Mouse (Mus musculus) brain, embryonic 14.5 days (tissue): ENCODE results near the gene Crocc2.

Source experiments
- CTCF ChIP-seq: fragments of 200-500 bp; IDR thresholded peaks from 2 replicates; pipeline ENCODE4 v1.5.1; 2012; ENCODE audit warnings: inconsistent platforms, mild to moderate bottlenecking, moderate library complexity, borderline replicate concordance; ENCODE audit not compliant: insufficient read depth, insufficient read length; ENCODE audit errors: extremely low read depth
- POLR2A ChIP-seq: fragments of 200-500 bp; IDR thresholded peaks from 2 replicates; pipeline ENCODE4 v1.6.1; 2012; ENCODE audit warnings: mild to moderate bottlenecking, inconsistent platforms, borderline replicate concordance; ENCODE audit not compliant: poor library complexity, insufficient read depth, insufficient read length, severe bottlenecking; ENCODE audit errors: extremely low read depth

DNA sequence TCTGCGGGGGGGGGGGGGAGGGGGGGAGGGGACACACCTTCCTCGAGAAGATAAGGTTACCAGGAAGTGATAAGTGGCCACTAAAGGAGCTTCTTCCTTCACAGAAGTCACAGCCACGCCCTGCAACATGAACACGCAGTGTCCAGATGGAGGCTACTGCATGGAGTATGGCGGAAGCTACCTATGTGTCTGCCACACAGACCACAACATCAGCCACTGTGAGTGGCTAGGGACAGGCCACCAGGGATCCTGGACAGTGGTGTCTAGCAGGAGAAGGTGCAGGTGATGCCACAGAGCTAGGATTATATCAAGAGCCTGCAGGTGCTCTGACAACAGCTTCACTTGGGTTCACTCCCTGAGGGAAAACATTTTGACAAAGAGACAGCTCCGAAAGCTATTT, 103.2 kb downstream of the Crocc2 start:
- no peak for TF ChIP-seq CTCF
- no peak for TF ChIP-seq POLR2A
